Mouse (Mus musculus): ENCODE data around the gene Rpl9. TPM values are rescaled to one million over a fixed set of nuclear protein-coding genes. Genes with fewer than 3 reads are reported as not detected.

The Rpl9 gene
- polyA plus RNA-seq (2012; rRNA removed): 758 and 830 TPM in 2 replicates

GRCm38 (mm10) chr5:65390648-65391644 is at the start of gene Rpl9, which contains the start of gene Lias:
Gene Rpl9 (minus strand): TSS chr5:65391444.
Gene Lias (plus strand): TSS chr5:65391497.

DNA sequence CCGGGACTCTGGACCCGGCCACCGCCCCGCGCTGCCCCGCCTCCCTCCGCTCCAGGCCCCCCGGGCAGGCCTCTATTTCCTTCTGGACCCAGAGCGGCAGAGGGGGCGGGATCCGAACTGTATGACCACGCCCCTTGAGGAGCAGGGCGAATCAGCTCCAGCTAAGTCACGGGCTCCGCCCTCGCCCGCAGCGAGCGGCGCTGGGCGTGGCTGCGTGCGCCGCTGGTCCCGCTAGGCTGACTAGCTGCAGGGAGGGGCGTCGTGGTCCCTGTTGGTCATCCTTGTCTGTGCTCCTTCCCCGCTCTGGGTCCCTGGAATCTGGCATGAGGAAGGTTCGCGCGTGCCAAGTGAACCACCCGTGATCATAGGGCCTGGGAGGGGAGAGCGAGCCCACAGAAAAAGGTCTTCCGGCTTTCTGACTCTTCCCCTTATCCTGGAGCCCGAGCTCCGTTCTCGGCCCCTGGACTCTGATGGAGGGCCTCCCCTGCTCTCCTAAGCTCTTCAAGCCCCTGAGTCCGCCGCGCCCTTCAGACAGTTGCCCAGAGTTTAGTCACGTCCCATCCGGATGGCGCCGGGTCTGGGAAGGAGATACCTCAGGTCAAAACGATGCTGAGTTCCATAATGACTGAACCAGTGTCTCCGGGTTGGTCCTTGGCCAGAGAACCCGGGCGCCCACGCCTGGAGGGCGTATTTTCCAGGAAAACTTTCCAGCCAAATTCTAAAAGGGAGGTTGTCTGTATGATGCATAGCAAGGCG is 44.7 kb upstream of the Rpl9 start, which contains the start of gene Ugdh:
Gene Ugdh (minus strand): TSS at position 144 of the 756 bp plus-strand sequence.

DNA sequence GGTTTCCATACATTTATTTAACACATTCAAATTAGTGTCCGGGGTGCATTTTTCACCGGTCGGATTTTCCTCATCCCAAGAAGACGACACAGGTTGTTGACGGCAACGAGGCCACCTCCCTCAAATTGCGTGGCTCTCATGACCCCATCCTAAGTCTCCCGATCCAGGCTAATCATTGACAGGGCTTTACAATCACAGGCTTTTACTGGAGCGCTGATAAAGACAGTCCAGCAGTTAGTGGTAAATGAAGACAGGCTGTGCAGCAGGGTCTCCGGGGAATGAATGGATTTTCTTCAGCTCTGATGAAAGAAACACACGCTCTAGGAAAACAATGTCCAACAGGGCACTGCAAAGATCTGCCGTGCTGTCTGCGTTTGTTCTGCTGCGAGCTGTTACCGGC is 43.1 kb downstream of the Rpl9 start, which contains the start of gene Klb:
Gene Klb (plus strand): TSS at position 147 of the 400 bp plus-strand sequence.

Other genes with a start within 250 kb of the Rpl9 start
- 0.47 and 0.74 TPM in 2 replicates for gene Wdr19, start 191.7 kb downstream of the Rpl9 start, polyA plus RNA-seq (2012; rRNA removed)
- gene Rfc1, start 55.8 kb downstream of the Rpl9 start, polyA plus RNA-seq (2012; rRNA removed): 18.9 and 19.8 TPM in 2 replicates
- gene Klb, start 43.1 kb downstream of the Rpl9 start, polyA plus RNA-seq (2012; rRNA removed): 4.2 and 4.9 TPM in 2 replicates
- 22.6 and 25.0 TPM in 2 replicates for gene Lias, start 53 bp upstream of the Rpl9 start, polyA plus RNA-seq (2012; rRNA removed)
- gene Ugdh, start 44.5 kb upstream of the Rpl9 start, polyA plus RNA-seq (2012; rRNA removed): 6.9 and 7.5 TPM in 2 replicates
- gene Gm43552, start 101.4 kb upstream of the Rpl9 start, polyA plus RNA-seq (2012; rRNA removed): not detected in 2 replicates
- 13.1 and 16.0 TPM in 2 replicates for gene Smim14, start 145.7 kb upstream of the Rpl9 start, polyA plus RNA-seq (2012; rRNA removed)
- 64.8 and 70.9 TPM in 2 replicates for gene Ube2k, start 145.8 kb upstream of the Rpl9 start, polyA plus RNA-seq (2012; rRNA removed)